Mouse (Mus musculus) ovary, postnatal 10 days (tissue): ENCODE data around the gene Rpgrip1l.
A peak's percentile ranks its signal among the peaks of the same experiment; 100 is the strongest.

Source experiments
- DNase-seq: peaks from one replicate; pipeline ENCODE4 v3.0.0; 2022; ENCODE audit warnings: low spot score

The Rpgrip1l gene

GRCm38 (mm10) chr8:91312835-91313832 lies at the start of gene Rpgrip1l, which contains the start of gene Fto:
Gene Rpgrip1l (minus strand): TSS chr8:91313262.
Gene Fto (plus strand): TSS chr8:91313525.
- peak; percentile 79 for DNase-seq

DNA sequence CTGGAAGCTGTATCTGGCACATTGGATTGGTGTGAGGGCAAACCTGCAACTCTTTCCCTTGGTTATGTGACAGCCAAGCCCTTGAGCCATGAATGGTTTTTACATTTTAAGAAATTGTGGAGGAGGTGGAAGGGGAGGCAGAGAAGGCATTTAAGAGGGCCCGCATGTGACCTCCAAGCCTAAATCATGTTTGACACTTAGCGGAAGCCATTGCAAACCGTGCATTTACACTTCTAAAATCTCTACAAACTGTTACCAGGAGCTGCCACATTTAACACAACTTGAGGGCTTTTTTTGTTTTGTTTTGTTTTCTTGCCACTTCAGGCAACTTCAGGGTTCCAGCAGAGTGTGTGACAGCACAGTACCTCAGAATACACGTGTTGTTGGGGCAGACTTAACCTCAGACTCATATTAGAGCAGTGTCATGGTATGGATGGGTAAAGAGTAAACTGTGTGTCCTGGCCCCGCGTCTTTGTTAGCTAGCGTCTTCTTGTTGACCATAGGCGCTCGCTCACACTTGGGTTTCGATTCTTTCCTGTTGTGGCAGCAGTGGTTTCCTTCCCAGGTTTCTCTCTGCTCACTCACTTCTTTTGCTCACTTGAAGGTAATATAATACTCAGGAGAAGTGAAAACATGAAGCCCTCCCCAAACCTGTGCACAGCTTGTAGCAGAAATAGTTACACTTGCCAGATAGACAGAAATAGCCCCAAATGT lies 47.7 kb upstream of the Rpgrip1l start:
- DNase-seq: no peak

DNA sequence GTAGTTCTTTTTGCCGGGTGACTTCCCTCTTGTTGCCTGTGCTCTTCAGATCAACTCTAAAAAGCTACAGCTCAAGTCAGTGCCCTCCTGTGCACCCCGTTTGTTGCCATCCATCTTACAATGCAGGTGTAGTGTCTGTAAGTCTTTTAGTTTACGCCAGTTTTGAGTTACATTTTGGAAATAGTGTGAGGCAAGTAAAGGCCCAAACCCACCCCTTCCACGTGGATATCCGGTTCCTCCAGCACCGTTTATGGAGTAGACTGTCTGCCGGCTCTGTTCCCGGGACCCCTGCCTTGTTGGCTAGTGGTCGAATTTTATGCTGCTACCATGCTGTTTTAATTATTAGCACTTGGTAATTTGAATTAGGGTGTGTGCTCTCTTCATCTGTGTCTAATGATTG lies 46.4 kb upstream of the Rpgrip1l start:
- no peak for DNase-seq

GRCm38 (mm10) chr8:91358016-91358415 lies 45.0 kb upstream of the Rpgrip1l start:
- DNase-seq: no peak

DNA sequence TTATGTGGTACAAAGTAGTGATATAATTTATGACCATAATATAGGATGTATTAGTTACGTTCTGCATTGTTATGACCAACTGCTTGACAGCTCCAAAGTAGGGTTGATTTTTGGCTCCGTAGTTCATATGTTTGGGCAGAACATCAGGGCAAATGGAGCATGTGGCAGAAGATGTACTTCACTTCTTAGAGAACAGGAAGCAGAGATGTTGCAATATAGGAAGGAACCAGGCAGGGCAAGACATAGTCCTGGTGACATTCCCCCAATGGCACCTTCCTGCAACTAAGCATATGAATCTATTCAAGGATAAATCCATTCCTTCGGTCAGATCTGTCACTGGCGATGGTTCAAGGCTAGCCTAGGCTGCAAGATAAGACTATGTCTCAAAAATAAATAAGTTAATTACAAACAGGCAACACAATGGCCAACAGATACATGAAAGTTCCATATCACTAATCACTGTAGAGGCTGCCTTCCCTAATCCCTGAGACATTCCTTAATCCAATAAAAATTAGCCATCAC lies 44.5 kb upstream of the Rpgrip1l start:
- no peak for DNase-seq

DNA sequence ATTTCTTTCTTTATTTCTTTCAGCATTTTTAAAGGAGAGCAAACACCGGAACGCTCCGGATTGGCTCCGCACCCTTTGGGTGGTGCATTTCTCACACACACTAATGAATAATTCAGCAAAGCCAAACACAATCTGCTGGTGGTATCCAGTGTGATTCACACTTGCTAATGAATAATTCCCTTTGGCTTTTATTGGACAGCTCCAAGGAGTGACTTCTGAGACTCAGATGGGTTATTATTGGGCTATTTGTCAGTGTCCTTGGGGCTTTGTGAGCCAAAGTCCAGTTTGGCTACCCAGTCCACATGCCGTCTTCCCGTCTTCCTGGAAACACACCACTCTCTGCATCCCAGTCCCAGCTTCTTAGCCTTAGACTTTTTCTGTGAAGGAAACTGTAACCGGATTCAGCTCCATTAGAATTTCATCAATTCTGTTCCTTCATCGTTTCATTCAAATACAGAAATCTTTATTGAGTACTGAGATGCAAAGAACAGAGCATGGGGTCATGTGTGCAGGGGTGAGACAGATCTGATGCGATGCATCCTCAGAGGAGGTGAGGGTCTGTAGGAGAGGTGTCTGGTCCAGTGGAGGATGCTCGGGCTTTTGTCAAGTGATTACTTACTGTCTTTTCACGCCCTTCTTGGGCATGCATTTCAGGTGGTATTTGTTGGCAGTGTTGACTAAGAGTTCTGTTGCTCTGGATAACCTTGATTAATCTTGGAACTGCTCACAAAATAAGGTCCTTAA lies 43.1 kb upstream of the Rpgrip1l start:
- DNase-seq: no peak

DNA sequence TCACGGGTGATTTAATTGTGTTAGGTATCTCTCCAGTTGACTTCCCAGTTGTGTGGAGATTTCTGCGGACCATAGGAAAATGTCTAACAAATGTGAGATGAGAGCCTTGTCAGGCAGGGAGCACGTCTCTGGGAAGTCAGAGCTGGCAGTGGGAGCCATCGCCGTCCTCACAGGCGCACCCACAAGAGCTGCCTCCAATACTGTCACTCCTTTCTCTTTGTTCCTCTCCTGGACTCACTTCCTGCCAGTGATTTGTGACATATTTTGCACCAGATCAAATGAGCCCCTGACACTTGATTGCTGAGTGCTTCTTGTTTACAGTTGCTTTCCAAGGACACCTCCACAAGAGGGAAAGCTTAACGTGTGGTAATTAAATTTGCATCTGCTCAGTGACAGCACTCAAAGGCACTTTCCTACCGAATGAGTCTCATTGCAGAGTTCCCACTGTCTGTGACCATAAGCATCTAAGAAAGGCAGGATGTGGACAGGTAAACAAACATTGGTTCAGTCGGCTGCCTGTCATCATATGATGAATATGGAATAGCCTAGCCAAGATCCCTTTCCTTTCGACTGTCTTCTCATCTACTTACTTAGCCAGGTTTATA lies 42.3 kb upstream of the Rpgrip1l start:
- DNase-seq: no peak

- DNase-seq: no peak
These were observed 40.8 kb upstream of the Rpgrip1l start for GRCm38 (mm10) chr8:91353907-91354306.

- DNase-seq: no peak
These were observed 40.0 kb upstream of the Rpgrip1l start for GRCm38 (mm10) chr8:91353062-91353461.

- DNase-seq: no peak
These were observed 39.5 kb upstream of the Rpgrip1l start for GRCm38 (mm10) chr8:91352598-91352997.

DNA sequence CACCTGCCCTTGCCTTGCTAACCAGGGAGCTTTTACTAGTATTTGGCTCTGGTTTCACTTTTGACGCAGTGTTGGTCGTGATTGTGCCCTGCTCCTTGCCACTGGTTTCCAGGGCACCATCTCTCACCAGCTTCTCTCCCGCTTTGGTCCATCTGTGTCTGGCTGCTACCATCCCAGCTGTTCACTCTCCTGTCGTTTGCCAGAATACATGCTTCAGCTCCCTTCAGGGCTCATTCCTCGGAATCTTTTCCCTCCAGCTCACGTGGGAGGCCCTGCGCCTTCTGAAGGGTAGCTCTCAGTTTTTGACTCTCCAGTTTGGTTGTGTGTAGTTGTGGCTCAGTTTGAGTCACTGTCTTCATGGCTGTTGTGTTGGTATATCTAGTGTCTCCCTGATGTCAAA lies 37.6 kb upstream of the Rpgrip1l start:
- DNase-seq: no peak

DNA sequence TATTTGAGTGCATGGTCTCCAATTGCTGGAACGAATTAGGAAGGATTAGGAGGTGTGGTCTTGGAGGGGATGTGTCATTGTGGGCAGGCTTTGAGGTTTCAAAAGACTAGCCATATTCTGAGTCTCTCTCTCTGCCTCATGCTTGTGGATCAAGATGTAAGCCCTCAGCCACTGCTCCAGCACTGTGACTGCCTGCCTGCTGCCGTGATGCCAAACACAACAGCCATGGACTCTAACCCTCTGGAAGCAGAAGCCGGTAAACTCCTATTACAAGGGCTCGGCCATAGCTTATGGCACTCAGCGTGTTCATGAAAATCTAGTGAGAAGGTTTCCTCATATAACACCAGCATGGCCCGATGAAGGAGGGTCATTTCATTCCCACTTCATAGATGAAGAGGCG lies 36.8 kb upstream of the Rpgrip1l start:
- no peak for DNase-seq

DNA sequence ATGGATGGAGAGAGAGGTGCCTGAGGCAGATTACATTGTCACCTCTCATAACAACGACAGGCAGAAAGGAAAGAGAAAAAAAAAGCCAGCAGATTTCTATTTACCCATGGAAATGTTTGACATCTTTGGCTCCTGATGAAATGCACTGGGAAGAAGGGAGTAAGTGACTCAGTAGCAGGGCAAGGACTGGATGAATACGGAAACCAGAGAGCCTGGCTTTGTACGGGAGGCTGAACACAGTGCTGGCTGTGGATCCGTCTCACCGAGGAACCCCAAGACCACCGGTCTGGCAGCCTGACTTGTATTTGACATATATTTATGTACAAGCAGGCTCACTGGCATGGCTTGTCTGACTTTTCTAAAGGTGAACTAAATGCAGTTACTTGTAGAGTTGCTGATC lies 34.5 kb upstream of the Rpgrip1l start:
- DNase-seq: no peak

DNA sequence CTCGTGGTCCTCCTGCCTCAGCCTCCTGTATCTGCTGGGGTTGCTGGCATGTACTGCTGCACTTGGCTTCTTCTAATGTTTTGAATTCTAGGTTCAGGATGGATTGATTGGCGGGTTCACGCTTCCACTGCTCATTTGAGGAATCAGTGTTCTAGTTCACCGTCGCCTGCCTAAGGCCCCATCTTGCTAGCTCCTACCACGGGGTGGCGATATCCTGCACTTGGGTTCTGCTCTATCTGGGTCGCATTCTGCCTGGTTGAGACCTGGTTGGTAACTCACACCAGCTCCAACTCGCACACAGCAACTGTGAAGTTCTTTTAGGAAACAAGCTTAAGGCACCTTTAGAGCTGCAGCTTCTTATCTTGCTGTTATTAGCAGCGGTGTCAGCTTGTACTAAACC lies 34.1 kb upstream of the Rpgrip1l start:
- DNase-seq: no peak

GRCm38 (mm10) chr8:91344659-91345058 lies 31.6 kb upstream of the Rpgrip1l start:
- no peak for DNase-seq

DNA sequence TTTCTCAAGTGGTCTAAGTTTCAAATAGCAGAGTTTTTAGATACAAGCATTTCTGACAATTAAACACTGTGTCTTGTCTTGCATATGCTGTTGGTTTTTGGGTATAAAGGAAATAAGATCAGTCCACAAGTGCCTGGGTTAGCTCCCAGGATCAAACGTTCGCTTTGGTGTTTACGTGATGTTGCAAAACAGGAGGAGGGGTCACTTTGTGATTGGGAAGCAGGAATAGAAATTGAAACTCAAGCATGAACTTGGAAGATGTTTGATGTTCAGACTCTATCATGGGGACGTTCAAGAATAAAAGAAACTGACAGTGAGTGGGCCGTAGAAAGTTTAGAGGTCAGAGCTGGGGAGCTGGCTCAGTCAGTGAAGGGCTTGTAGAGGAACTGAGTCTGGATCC lies 29.7 kb upstream of the Rpgrip1l start:
- no peak for DNase-seq

DNA sequence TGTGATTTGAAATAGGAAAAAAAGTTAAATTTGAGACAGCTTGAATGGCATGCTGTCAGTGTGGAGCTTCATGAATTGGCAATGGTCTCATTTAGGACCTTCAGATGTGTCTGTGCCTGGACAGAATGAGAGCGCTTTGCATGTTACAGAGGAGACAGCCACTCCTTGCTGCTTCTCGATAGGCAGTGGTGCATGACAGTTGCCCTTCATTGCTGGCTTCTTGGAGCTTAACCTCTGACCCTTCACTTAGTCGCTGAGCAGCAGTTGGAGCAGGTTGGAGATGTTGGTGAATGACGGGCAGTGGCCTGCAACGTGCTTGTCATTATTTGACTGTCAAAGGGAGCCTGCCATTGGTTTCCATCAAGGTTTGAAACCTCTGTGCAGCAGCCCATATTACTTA lies 29.1 kb upstream of the Rpgrip1l start:
- DNase-seq: no peak

- DNase-seq: no peak
These were observed 27.7 kb upstream of the Rpgrip1l start for GRCm38 (mm10) chr8:91340746-91341145.

DNA sequence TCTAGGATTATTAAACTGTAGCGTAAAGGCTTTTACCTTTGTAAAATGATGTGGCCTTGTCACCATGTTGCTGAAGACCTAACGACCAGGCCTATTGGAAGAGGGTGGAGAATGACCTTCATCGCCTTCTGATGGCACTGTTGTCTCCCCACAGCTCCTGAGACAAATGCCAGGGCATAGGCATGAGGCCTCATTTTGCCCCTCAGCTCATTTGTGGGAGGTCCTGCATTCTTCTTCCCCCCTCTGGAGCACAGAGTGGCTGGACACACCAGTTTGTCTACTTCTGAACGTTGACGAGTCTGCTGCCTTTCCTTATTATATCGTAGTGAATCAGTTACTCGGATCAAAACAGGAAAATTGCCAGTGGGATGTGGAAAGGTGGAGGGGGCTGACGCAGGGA lies 26.6 kb upstream of the Rpgrip1l start:
- no peak for DNase-seq

DNA sequence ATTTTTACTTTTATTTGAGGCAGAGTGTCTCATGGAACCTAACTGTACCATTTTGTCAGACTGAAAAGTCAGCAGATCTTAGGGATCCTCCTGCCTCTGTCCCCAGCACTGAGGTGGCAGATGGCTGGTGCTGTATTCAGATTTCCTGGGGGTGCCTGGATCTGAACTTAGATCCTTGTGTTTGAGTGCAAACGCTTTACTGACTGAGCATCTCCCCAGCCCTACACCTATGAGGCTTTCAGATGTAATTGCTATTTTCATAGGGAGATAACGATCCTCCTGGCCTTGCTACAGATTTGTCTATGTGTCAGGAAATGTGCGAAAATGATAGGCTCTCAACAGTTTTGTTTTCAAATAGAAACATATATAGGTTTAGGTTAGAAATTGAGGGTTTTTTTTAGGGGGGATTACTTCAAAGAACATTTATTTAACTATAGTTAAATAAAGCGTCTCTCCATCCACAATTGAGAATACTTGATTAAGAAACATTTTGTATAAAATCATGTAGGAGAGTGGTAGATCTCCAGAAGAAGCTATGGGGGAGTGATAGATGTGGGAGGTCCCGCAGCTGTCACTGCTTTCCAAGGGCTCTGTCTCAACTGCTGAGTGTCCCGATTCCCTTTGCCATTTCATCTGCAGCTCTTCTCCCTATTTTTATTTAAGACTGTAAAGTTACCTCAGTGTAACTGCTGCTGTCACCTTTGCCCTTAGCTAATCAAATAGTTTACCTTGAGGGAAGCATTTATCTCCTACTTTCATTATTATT lies 25.5 kb upstream of the Rpgrip1l start:
- DNase-seq: no peak

DNA sequence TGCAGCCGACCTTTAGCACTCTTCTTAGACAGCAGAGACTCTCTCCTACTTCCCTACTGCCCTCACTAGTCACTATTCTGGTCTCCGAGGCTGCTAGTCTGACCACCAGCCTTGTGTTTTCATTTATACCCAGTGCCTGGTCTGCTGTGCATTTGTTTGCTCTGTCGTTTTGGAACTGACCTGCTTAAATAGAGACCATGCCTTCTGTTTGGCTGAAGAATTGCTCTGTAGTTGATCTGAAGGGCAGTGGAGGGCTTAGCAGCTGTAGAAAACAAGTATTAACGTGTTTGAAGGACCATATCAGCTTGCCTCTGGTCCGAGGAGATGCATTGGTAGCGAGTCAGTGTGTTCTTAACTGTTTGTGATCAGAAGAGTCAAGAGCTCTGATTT lies 16.4 kb upstream of the Rpgrip1l start:
- DNase-seq: no peak
